Mouse (Mus musculus) forebrain, embryonic 16.5 days (tissue): ENCODE results near the gene A130010J15Rik. TPM values are rescaled to one million over a fixed set of nuclear protein-coding genes. Genes with fewer than 3 reads are reported as not detected.

Experiments used
- ATAC-seq: fragments of 200-750 bp; cut with Nextera tagmentation; 2 replicates; pipeline ENCODE4 v1.8.0; 2017; ENCODE audit warnings: mild to moderate bottlenecking, moderate library complexity
- H3K27ac ChIP-seq: fragments of 300-500 bp; sonication (generic); 2 replicates; pipeline ENCODE4 v1.5.1; 2014; ENCODE audit warnings: low read length, control low read depth
- H3K27me3 ChIP-seq: fragments of 300-500 bp; sonication (generic); replicated peaks from 2 replicates; pipeline ENCODE4 v1.6.1; 2014; ENCODE audit warnings: low read length; ENCODE audit not compliant: control insufficient read depth, insufficient read depth
- H3K36me3 ChIP-seq: fragments of 300-500 bp; sonication (generic); 2 replicates; pipeline ENCODE4 v1.6.1; 2014; ENCODE audit not compliant: control insufficient read depth, insufficient read depth
- H3K4me1 ChIP-seq: fragments of 300-500 bp; sonication (generic); replicated peaks from 2 replicates; pipeline ENCODE4 v1.6.1; 2014; ENCODE audit warnings: low read length; ENCODE audit not compliant: control insufficient read depth, insufficient read depth
- H3K4me2 ChIP-seq: fragments of 300-500 bp; sonication (generic); 2 replicates; pipeline ENCODE4 v1.6.1; 2014; ENCODE audit warnings: mild to moderate bottlenecking, low read length, control low read depth
- H3K4me3 ChIP-seq: fragments of 300-500 bp; sonication (generic); replicated peaks from 2 replicates; pipeline ENCODE4 v1.5.1; 2014; ENCODE audit warnings: mild to moderate bottlenecking, low read length, control low read depth
- H3K9ac ChIP-seq: fragments of 300-500 bp; sonication (generic); replicated peaks from 2 replicates; pipeline ENCODE4 v1.6.1; 2014; ENCODE audit warnings: low read depth, low read length, control low read depth
- H3K9me3 ChIP-seq: fragments of 300-500 bp; sonication (generic); 2 replicates; pipeline ENCODE4 v1.6.1; 2016; ENCODE audit warnings: low read length; ENCODE audit not compliant: control insufficient read depth
- WGBS: fragments of 180-500 bp; shearing (Covaris S2); extraction: QIAGEN DNeasy Blood & Tissue Kit; methylation state at CpG from one replicate; pipeline ENCODE4 v1.1.7; 2014; 5-methylcytosine and 5-hydroxymethylcytosine counted together
- polyA plus RNA-seq: library from polyadenylated mRNA; unstranded; fragments of >200 nt; fragmentation: Nextera tagmentation; extraction: Ambion mirVana; gene quantifications from 2 replicates; pipeline ENCODE4 v1.2.1, GENCODE M21; 2015

Gene A130010J15Rik
- polyA plus RNA-seq, 1 experiment from 2014 or later: 14.2 TPM

DNA sequence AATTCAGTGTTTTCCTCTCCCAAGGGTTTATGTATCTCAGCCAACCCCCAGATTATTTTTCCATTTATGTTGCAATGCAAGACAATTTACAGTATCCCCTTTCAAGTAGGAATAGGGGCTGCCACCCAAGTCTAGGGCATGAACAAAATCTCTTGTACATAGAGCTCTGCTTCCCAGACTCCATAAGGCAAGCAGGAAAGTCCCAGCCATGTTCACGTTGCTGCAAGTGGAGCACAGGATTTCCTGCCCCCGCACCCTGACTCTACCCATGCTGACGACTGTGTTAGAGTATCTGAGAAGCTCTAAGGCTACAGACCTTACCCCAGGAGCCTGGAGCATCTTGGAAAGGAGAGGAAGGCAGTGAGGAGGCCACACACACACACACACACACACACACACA is 21.9 kb downstream of the A130010J15Rik start:
- ATAC-seq: peak; percentile 4; the same call in 1 of the 2 replicates
- WGBS: 58% methylated on average over 3 of the region's 3 CpGs

DNA sequence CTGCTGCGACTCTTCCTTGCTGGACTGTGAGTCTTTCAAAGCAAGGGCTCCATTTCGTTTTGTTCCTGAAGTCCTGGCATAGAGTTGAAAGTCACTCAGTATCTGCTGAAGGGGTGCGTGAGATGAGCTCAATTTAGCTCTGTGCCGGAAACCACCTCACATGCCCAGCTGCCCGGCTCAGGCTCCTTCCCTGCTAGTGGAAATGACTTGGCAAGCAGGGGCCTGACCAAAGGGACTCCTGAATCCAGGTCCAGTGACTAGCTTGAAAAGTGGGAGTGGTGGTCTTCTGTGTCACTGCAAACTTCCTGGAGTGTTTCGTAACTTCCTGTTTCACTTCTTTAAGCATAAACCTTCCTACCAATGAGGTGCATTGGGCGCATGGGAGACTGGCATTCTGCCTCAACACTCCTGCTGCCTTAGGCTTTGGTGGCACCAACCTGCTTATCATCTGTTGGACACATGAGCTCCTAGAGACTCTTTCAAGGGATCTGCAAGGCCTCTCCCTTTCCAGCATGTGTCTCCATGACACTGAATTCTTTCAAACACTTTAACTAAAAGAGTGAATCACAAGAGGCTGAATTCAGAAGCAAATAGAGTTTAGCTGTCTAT is 23.9 kb downstream of the A130010J15Rik start:
- Histone ChIP-seq H3K27me3 (no peaks in the 10 kb centered on the region), H3K9ac (no peak overlapping the region), H3K9me3 (no peaks in the 10 kb centered on the region), H3K4me3 (no peak overlapping the region), H3K27ac (no peak overlapping the region), H3K4me2 (no peak overlapping the region), H3K36me3 (no peaks in the 10 kb centered on the region), H3K4me1 (peaks cover 13% of the 10 kb centered on the region)
- WGBS: 89% methylated on average over 7 of the region's 7 CpGs
- ATAC-seq: no peak

More for the DNA sequence above, 21.9 kb downstream of the A130010J15Rik start:
- H3K9me3 ChIP-seq: no peaks in the 10 kb centered on the region
- no peaks in the 10 kb centered on the region for H3K36me3 ChIP-seq
- peaks cover 13% of the 10 kb centered on the region for H3K4me1 ChIP-seq
- H3K9ac ChIP-seq: no peak overlapping the region
- no peak overlapping the region for H3K4me2 ChIP-seq
- H3K4me3 ChIP-seq: no peak overlapping the region
- H3K27ac ChIP-seq: peak overlapping the region; percentile 45
- H3K27me3 ChIP-seq: no peaks in the 10 kb centered on the region

DNA sequence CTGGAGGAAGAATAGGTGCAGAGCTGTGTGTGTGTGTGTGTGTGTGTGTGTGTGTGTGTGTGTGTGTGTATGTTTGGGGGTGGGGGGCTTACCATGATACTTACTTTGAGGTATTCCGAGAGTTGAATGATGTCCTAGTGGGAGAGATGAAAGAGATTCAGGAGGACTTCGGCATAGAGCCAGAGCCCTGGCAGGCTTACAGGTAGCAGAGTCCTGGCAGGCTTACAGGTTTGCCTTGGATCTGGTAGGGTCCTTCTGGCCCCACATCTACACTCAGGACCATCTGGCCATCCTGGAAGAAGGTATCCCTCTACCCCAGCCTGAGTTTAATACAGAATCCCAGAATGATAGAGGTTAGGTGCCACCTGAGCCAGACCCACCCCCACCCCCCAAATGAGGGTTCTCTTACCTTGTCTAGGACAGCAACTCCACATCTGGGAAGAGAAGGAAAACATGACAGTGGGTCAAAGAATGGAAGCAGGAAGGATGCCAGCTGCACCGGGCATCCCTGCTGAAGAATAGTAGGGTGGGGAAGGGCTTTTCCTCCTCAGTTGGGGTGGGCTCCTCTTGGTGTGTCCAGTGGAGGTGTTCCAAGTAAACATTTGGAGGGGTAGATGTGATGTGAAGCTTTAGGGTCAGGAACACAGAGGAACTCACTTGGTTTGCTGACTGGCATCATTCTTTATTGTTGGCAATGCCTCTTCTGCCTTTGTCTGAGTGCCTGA is 26.7 kb downstream of the A130010J15Rik start:
- no peak overlapping the region for H3K27ac ChIP-seq
- H3K4me3 ChIP-seq: no peak overlapping the region
- H3K4me1 ChIP-seq: peaks cover 3% of the 10 kb centered on the region
- H3K4me2 ChIP-seq: no peak overlapping the region
- H3K36me3 ChIP-seq: no peaks in the 10 kb centered on the region
- no peaks in the 10 kb centered on the region for H3K9me3 ChIP-seq
- H3K9ac ChIP-seq: no peak overlapping the region
- 69% methylated on average over 3 of the region's 3 CpGs for WGBS
- ATAC-seq: no peak
- H3K27me3 ChIP-seq: no peaks in the 10 kb centered on the region

DNA sequence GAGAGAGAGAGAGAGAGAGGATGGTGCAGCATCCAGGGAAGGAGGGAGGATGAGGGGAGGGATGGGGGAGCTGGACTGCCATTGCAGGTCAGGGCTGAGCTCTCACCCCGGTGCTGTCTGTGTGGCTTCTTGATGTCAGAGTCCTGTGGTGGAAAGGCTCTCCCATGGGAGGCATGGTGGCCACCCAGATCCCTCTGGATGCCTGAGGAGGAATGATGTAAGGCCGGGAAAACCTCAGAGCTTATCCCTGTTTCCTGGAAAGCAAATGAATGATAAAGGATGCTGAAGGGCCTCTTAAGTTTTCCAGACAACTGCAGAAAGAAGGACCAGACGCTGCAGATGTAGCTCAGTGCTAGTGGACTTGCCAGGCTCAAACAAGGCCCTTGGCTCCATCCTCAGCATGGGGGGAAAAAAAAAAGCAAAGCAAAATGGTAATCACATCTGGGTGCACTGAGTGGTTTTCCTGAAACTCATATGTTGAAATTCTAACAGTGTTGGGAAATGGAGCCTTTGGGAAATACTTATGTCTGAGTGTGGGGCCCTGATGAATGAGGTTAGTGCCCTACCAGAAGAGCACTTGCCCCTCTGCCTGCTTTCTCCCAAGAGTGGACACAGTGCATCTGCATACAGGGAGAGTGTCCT is 27.4 kb downstream of the A130010J15Rik start:
- H3K9me3 ChIP-seq: no peaks in the 10 kb centered on the region
- H3K4me1 ChIP-seq: no peaks in the 10 kb centered on the region; the same call in 1 of the 2 replicates
- H3K27ac ChIP-seq: no peak overlapping the region
- 63% methylated on average over 3 of the region's 3 CpGs for WGBS
- H3K27me3 ChIP-seq: no peaks in the 10 kb centered on the region
- no peaks in the 10 kb centered on the region for H3K36me3 ChIP-seq
- no peak overlapping the region for H3K4me2 ChIP-seq
- no peak for ATAC-seq
- H3K9ac ChIP-seq: no peak overlapping the region
- H3K4me3 ChIP-seq: no peak overlapping the region

DNA sequence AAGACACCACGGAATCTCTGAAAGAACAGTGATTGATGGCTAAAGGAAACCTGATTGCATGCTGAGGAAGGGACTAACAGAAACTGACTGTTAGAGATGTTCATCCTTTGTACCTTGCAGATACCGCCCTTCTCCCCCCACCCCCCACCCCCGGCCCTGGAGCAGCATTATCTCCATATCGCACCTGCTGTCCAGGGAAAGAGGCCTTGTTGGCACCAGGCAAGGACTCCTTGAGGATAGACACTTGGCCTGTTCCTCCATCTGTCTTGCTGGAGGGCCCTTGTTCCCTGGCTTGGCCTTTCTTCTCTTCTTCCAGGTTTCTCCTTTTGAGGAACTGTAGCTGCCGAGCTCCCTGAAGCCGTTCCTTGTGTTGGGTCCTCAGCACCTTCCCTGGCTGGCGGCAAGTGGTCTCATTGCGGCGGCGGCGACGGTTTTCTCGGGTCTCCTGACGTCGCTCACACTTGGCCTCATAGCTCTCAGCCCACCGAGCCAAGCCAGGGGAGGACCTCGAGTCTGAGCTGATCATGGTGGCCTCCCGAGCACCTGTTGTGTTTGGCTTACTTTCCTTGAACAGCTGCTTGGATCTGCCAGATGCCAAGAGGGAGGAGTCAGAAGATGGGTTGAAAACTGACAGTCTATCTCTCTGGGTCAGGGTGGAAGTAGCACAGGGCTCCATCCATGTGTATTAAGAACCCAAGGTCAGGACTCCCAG is 29.8 kb downstream of the A130010J15Rik start:
- no peak overlapping the region for H3K27ac ChIP-seq
- H3K4me2 ChIP-seq: no peak overlapping the region
- ATAC-seq: no peak
- H3K9ac ChIP-seq: no peak overlapping the region
- no peaks in the 10 kb centered on the region for H3K27me3 ChIP-seq
- no peaks in the 10 kb centered on the region for H3K4me1 ChIP-seq
- no peak overlapping the region for H3K4me3 ChIP-seq
- H3K36me3 ChIP-seq: no peaks in the 10 kb centered on the region
- 90% methylated on average over 18 of the region's 18 CpGs for WGBS
- H3K9me3 ChIP-seq: no peaks in the 10 kb centered on the region

DNA sequence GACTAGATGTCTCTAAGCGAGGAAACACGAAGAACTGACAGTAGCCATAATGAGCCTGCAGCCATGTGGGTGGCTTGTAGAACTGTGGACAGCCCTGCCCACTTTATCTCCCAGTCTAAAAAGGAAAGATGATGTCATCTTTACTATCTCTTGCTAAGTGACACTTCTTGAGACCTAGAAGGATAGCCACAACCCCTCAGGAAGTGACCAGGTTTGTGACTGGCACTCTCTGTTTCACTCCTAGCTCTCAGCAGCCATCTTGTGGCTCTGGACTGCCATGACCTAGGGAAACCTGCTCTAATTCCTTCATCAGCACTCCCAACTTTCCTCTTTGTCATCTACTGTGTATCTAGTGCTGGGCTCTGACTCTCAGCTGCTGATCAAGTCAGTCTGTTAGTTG is 30.5 kb downstream of the A130010J15Rik start:
- Histone ChIP-seq H3K27me3 (no peaks in the 10 kb centered on the region), H3K36me3 (no peaks in the 10 kb centered on the region), H3K4me2 (no peak overlapping the region), H3K9ac (no peak overlapping the region), H3K9me3 (no peaks in the 10 kb centered on the region), H3K4me3 (no peak overlapping the region), H3K27ac (no peak overlapping the region), H3K4me1 (no peaks in the 10 kb centered on the region)
- 88% methylated on average over 2 of the region's 2 CpGs for WGBS
- no peak for ATAC-seq

DNA sequence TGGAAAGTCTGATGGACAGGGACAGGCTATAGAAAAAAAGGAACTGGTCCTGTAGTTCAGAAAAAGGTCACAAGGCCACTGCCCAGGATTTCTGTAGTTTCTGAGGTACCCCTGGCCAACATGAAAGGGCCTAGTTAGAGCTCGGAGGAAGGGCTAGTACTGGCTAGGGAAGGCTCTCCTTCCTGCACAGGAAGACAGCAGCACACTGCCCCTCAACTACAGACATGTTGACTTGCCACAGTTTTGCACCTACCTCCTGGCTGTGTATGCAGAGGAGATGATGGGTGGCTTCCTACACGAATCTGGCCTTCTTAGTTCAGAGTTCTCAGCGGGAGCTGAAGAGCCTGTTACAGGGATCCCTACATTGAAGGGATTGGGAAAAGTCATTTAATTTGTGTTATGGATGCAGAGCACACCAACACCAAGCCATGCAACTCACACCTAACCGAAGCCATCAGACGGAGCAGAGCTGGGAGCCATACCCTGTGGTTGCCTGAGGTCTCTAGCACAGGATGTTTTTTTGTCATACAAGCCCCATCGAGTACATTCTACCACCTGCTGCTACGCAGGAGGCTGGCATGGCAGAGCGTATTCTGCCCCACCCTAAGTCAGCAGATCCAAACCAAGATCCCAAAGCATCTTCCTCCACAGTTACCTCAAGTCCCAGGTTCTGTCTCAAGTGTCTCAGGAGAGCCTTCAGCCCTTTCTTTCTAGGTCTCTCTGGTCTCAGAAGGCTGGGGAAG is 33.0 kb downstream of the A130010J15Rik start:
- H3K27me3 ChIP-seq: no peaks in the 10 kb centered on the region
- ATAC-seq: no peak
- no peaks in the 10 kb centered on the region for H3K36me3 ChIP-seq
- H3K9me3 ChIP-seq: no peaks in the 10 kb centered on the region
- no peak overlapping the region for H3K4me2 ChIP-seq
- 87% methylated on average over 8 of the region's 8 CpGs for WGBS
- H3K4me3 ChIP-seq: no peak overlapping the region
- H3K9ac ChIP-seq: no peak overlapping the region
- H3K27ac ChIP-seq: no peak overlapping the region
- H3K4me1 ChIP-seq: no peaks in the 10 kb centered on the region

DNA sequence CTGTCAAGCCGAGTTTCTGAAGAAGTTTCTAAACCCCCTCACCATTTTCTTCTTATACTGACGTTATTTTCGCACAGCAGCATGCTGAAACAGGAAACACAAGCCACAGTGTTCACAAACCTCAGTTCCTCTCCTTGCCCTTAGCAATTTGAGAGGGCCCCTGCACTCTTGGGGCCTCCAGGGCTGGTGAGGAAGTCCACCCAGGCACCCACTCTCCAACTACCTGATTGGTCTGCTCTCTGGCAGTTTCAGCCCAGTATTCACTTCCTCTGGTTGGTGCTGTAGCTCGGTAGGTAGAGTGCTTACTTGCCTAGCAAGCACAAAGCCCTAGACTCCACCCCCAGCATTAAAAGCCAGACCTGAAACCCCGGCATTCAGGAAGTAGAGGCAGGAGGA is 33.5 kb downstream of the A130010J15Rik start, which contains the start of gene Traf3ip3:
Gene Traf3ip3 (minus strand): TSS at position 321 of the 396 bp plus-strand sequence.
- whole genome bisulfite sequencing: 72% methylated on average over 5 of the region's 5 CpGs
- Histone ChIP-seq H3K4me1 (no peaks in the 10 kb centered on the region), H3K9ac (no peak within 1 kb of the TSS), H3K4me3 (no peak within 1 kb of the TSS), H3K27me3 (no peaks in the 10 kb centered on the region), H3K27ac (no peak within 1 kb of the TSS), H3K4me2 (no peak within 1 kb of the TSS), H3K36me3 (no peaks in the 10 kb centered on the region), H3K9me3 (no peaks in the 10 kb centered on the region)
- ATAC-seq: no peak
